Mouse (Mus musculus): ENCODE results near the gene Smad6.
A peak's percentile ranks its signal among the peaks of the same experiment; 100 is the strongest.

The Smad6 gene

DNA sequence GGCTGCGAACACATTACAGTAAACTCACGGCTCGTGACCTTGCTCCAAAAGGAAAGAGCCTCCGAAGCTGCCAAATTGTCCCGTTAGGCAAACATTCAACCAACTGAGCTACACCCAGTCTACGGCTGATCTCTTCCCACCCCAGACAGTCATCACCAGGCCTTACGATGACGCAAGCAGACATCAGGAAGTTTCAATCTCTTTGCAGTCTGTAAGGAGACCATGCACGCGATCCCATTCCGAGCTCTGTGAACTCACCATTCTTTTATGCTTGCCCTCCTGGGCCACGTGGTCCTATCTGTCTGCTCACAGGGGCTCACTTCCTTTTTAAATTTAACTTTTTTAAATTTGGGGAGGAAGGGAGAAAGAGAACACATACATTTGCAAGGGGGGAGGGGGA lies 32.6 kb downstream of the Smad6 start:
- DNase-seq (ENCODE audit: low spot score in 2 of 2) = peak in 1 of 2 experiments; percentile 19

DNA sequence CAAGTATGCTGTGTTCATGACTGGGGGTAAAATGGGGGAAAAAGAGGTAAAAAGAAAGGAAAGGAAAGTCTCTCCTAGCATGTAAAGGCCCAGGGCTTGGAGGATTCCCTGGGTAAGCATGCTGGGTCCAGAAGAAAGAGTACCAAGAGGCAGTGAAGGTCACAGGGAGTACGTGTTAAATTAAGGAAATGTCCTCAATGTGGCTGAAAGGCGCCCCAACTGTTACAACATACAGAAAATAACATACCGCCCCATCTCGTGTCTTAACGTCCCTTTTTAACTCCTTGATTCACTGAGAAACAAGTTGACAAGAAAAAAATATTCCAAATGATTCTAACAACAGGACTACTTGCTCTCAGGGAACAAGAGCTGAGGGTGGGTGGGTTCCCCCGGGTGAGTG lies 36.7 kb downstream of the Smad6 start:
- DNase-seq (ENCODE audit: low spot score in 2 of 2) = no peak

DNA sequence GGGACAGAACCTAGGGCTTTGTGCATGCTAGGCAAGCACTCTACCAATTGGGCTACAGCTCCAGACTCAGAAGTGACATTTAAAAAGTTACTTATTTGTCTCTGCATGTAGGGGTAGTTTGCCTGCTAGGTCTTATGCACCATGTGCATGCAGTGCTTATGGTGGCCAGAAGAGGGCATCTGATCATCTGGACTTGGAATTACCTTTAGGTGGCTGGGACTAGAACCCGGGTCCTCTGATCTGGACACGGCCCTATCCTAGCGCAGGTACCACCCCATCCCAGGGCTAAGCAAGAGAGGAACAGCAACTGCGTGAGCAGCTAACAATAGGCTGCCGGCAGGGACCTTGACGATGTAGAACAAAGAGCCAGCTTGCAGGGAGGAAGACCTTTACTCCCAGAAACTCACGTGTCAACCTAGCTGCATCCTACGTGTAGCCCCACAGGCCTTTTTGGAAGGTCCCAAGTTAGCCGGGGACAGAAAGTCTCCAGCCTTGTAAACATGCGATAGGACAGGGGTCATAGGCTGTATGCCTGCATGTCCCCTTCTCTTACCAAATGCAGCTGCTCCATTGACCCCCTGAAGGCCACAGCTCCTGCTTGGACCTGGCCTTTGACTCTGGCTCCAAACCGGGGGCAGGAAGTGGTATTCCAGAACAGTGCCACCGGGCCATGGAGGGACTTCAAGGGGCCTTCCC lies 38.8 kb downstream of the Smad6 start:
- no peak for DNase-seq (ENCODE audit: low spot score in 2 of 2)

DNA sequence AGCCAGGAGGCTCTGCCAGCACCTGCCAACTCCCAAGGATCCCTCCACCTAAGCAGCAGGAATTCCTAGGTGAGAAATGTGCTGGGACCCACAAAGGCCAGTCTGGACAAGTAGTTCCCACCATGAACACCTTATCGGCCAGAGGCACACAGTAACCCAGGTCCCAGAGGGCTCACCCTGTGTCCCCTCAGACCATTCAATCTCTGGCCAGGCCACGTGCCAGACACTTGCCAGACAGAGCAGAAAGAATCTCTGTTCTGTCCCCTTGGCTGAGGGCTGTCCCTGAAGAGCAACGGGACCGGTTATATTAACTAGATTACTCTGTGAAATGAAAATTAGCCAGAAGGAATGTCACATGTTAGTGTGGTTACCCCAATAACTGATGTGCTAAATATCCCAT lies 39.9 kb downstream of the Smad6 start:
- no peak for DNase-seq (ENCODE audit: low spot score in 2 of 2)

DNA sequence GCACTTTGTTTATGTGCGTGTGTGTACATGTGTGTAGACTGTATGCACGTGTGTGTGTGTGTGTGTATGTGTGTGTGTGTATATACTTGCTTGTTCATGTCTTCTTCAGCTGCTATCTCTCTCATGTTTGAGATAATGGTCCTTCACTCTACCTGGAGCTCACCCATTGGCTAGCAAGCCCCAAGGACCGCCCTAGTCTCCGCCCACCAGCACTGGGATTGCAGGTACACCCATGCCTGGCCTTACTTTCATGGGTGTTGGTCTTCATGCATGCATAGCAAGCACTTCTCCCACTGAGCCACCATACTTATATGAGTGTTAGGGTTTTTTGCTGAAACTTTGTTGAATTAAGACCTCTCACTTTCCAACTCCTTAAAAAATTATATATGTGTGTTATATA lies 40.5 kb downstream of the Smad6 start:
- DNase-seq (ENCODE audit: low spot score in 2 of 2) = no peak

DNA sequence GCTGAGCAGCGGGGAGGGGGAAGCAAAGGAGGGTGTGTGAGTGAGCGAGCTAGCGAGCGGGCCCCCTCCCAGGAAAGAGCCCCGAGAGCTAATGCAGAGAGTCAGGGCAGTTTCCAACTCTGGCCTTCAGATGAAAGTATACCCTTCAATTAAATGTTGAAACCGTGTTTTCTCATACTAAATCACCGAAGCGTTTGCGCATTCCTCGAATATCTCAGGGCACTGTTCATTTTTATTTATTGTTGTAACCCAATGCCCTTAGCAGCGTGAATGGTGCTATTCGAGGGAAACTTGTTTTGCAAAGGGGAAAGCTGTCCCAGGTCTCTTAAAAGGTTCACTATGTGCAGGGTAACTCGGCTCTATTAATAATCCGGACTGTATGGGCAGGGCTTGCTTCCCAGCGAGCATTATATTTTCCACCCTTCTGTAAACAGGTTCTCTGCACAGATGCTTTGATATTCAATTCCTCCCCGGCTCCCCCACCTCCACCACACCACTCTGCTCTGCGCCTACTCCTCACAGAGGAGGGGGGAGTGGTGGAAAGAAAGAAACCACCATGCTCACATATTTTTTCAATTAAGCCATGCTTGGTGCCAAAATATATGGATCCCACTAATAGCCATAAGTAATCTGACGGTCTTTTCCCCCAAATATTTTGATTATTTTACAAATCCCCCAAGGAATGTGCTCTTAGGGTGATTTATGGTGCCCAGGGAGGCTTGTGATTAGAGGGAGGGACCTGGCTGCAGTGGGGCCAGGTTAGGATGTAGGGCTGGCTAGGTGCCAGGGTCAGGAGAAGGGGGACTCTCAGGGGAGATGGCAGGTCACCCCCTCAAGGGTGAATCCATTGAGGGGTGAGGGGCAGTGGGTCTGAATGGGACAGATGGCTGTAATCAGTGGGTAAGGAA lies 41.4 kb downstream of the Smad6 start:
- DNase-seq (ENCODE audit: low spot score in 2 of 2) = no peak

DNA sequence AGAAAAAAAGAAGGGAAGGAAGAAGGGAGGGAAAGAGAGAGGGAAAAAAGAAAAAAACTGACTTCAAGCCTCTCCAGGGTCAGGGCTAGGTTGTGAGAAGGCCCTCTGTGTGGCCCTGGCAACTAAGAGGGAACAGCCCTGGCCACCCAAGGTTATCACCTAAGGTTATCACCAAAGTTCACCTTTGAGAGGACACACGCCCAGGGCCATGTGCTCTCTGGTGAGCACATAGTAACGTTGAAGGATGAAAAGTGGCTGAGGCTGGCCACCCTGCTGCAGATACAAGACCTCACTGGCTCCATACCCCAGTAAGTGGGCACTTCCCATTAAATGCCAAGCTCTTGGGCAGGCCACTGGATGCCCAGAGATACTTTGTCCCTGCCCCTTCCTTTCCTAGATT lies 42.6 kb downstream of the Smad6 start:
- DNase-seq (ENCODE audit: low spot score in 2 of 2) = no peak

DNA sequence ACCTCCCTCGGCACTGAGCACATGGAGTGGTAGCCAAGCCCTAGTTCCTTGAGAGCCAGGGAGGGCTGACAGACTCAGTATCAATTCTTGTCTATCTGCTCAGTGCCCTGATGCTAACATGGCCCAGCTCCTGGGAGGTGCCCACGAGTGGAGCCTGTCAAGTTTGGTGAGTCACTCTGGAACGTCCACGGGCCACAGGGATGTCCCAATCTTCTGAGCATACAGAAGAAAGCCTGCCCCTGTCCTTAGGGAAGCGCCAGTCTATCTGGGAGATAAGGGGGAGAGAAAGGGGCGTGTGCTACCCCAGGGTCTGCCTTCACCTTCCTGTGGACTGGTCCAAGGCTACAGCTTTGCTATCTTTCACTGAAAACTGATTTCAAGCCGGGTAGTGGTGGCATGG lies 43.2 kb downstream of the Smad6 start:
- DNase-seq (ENCODE audit: low spot score in 2 of 2) = no peak

DNA sequence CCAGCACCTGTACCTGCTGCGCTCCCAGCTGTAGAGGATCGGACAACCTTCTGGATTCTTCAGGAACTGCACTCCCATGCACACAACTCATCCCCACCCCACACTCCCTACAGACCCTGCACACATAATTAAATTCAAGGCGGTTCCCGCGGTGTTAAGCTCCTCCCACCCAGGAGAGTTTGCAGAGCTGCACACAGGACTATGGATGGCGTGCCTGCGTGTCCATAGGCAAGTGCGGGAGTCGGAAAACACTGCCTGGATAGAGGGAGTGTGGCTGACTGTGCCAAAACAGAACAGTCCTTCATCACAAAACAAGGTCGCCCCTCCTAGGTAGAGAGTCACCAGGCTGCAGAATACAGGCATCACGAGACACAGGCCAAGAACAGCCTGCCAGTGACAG lies 45.9 kb downstream of the Smad6 start:
- DNase-seq (ENCODE audit: low spot score in 2 of 2) = no peak

DNA sequence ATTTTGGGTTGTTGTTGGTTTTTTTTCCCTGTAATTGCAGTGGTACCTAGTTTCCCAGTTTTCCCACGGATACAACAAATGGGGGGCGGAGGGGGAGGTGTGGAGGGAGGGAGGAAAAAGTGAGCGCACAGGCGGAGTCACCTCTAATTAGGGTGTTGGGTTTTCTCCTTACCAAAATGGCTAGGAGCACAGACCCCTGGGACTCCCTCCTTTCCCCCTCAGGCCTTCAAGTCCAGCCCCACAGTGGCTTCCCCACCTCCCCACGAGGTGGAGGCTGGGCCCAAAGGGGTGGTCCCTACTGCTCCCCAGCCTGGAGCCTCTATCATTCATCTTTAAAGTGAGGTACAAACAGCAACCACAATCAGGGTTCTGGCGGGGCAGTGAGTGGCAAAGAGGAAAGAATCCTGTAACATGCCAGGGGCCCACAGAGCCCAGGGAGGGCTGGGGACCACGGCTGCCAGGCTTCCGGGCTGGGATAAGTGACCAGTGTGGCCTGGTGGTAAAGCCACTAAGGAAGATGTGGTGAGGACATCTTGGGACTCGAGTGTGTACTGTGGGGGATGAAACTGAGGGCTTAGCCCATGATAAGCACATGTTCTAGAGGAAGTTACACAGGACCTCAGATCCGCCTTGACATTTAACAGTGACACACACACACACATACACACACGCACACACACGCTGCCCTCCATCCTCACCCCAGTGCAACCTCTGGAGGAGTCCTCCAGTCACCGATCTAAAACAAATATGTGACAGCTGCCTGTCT lies 47.4 kb downstream of the Smad6 start:
- no peak for DNase-seq (ENCODE audit: low spot score in 2 of 2)

DNA sequence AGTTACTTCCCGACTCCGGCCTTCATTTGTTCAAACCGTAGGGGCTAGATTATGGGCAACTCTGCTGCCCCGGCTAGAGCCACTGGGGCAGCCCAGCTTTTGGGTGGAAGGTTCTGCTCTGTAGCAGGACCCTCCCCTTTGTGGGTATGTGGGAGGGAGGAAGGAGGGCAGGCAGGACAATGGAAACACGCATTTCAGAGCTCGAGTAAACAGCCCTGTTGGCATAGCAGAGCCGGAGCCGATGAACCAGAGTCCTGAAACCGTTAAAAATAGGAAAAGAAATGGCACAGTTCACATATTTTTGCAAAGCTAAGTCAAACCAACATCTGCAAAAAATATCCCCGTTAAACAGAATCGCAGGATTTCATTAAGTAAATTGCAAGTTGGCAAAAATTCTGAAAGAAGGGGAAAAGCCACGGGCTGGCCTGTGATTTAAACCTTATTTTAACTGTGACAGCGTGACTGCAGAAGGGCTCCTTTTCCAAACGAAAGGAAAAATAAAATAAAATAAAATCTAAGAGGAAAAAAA lies 48.1 kb downstream of the Smad6 start:
- DNase-seq (ENCODE audit: low spot score in 2 of 2) = no peak

DNA sequence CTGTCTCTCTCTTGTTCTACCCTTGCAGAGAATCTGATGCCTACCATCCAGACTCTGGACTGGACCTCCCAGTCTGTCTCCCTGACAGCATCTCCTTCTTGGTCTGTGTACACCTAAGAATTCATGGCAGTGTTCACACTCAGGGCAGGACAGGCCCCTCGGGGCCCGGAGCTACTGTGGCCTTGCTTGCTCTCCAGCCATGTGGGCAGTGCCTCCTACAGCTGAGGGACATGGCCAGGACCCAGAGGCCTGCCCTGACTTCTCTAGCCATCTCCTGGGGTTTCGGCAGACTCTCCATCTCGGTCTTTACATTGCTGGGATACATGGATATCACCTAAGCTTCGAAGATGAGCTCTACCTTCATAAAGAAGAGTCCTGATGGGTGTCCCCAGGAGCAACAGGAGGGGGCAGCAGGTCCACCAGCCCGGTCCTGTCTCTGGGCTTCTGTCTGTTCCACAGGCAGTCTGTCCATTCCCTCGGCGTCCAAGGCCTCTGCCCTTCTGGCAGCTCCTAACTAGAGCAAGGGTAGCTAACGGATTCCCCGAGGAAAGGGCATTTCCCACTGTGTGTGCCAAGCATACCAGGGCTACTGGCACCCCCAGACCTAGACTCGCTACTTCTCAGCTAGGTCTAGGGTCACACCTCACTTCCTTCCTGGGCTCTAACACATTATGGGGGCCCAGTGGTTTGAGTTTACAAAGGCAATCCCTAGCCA lies 49.1 kb downstream of the Smad6 start:
- no peak for DNase-seq (ENCODE audit: low spot score in 2 of 2)

DNA sequence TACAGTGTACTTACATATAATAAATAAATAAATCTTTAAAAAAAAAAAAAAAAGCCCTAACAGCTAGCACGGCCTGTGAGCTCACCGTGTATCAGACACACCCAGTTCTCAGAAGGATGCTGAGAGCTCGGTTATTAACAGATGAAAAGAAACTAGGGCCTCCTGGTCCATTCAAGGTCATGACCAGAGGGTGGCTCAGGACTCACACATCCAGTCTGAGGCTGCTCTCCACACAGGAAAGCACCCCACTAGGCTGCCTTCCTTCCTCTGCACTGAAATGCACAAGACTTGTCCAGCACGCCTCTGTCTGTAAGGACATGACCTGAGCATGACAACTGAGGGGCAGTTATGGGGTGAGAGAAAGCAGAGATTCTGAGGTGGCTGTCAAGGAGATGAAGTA lies 50.3 kb downstream of the Smad6 start:
- DNase-seq (ENCODE audit: low spot score in 2 of 2) = no peak

DNA sequence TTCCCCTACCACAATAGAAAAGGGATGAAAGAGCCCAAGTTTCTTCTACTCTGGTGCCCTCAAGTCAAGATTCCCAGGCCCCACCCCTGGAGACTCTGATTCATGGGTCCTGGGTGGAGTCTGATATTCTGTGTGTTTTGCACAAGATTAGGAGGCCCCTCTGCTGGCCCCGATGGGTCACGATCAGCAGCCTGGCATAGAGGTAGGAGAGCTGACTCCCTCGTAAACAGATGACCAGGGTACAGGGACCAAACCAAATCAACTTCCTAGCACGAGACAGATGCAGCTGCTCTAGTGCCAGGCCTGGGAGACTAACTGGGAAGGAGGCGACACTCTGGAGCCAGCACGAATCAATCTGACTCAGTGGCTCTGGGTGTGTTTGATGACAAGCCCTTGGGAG lies 51.0 kb downstream of the Smad6 start:
- no peak for DNase-seq (ENCODE audit: low spot score in 2 of 2)

DNA sequence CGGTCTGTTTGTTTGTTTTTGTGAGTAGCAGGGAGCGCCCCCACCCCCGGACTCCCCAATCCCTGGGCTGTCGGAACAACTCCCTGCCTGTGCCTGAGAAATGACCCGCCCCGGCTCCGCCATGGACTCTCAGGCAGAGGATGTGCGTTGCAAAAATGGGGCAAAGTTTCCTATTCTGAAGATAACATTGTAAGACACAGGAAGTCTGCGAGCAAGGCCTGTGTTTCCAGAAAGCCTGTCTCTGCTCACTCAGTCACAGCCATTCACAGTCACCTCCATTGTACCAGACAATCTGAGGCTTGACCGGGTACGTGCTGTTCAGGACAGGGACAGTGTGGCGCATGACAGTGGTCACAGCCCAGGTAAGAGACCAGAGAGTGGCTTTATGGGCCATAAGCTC lies 51.5 kb downstream of the Smad6 start:
- no peak for DNase-seq (ENCODE audit: low spot score in 2 of 2)

DNA sequence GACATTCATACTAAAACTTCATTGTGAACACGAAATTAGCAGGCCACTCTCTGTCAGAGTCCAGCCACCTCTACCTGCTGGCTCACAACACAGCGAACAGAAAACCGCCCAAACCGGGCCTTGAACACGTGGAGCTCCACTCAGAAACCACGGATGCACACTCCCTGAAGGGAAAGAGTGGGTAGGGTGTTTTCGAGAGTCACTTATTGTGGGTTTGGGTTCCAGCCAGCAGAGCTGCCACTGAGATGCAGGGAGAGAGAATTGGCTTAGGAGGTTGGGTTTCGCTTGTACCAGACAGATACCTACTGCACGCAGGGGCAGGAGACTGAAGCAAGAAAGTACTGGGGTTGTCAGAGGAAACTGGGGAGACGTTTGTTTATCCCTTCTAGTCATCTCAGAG lies 52.4 kb downstream of the Smad6 start:
- no peak for DNase-seq (ENCODE audit: low spot score in 2 of 2)

DNA sequence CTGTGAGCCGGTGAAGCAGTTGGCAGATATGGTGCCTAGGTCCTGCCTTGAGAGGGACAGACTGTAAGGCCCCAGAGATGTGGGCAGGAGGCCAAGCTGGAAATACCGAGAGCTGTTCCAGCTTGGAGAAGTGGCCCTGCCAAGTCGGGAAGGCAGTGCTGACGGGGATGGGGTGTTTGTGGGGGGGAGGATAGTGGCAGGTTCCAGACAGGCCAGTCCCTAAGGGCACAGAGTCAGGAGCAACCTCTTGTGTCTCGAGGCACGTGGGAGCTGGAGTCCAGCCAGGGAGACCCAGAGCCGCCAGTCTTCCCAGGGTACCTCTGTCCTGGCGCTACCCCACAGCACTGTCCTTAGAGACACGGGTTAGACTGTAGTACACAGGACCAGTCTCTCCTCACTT lies 53.3 kb downstream of the Smad6 start:
- no peak for DNase-seq (ENCODE audit: low spot score in 2 of 2)

DNA sequence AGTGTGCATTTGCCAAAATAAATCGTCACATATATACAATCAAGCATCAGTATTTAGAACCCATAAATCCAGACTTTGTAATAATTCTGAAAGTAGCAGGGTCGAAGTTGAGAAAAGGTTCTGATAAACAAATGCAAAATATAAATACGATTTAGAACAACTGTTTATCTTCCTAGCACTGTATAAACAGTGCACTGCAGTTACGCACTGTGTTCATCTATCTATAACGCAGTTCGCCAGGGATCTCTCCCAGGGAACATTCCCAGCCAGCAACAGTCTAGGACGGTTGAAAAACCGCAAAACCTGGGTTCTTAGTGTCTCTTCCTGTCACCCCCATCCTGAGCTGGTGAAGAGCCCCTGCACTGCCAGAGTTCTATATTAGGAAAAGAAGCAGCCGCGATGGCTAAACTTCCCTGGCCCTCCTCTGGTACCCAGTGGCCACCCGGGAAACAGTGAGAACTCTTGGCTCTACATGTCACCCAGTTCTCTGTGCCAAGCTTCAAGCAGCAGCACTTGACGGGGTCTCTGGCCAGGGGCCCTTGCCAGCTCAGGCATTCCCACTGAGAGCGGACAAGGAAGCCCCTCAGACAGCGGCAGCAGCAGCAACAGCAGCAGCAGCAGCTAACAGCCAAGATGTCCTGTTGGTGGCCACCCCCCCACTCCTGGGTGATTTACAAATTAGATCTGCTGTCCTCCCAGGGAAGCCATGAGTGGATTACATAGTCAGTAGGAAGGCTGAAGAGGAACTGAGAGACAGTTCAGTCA lies 54.3 kb downstream of the Smad6 start:
- DNase-seq (ENCODE audit: low spot score in 2 of 2) = no peak

DNA sequence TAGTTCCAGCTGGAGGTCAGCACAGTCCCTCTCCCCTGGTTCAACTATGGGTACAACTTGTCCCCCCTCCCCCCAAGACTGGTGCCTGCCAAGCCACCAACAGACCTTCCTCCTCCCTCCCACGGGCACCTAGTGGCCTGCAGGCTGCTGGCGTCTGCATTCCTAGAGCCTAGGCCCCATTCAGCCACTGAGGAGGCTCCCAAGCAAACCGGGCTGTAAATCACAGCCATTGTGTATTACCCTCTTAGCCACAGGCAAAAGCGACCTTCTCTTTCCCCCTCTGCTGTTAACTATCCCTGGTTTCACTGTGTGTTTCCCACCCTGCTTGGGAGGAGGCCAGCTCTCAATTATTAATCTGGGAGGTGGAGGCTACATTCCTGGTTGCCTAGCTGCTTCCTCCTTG lies 56.3 kb downstream of the Smad6 start:
- DNase-seq (ENCODE audit: low spot score in 2 of 2) = no peak

DNA sequence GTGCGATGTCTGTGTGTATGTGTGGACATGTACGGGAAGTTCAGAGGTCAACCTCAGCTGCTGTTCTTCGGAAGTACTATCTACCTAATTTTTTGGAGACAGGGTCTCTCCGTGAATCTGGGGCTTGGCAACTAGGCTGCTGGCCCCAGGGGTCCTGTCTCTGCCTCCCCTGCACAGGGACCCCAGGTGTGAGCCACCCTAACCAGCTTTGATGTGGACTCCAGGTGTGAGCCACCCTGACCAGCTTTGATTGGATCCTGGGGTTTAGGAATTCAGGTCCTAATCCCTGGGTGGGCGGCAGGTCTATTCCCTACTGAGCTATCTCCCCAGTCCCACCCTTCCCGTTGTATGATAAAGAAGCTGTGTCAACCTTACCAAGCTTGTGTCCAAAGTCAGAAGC lies 60.0 kb downstream of the Smad6 start:
- no peak for DNase-seq (ENCODE audit: low spot score in 2 of 2)

DNA sequence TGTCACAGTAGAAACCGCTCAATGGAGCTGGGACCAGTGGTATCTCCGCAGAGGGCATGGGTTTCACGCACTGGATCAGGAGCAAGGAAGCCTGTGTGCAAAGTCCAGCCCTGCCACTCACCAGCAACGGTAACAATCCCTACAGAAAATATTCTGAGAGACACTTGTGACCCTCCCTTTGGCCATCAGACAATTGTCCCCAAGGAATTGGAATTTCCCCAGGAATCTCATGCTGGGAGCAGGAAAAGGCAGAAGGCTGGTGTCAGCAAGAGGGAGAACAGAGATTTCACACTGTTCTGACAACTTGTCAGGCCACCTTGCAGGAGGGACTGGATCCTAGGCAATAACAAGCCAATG lies 61.1 kb downstream of the Smad6 start:
- DNase-seq (ENCODE audit: low spot score in 2 of 2) = no peak

All from natural killer cell, adult 2 months (primary cell).